Mouse (Mus musculus) v-Abl transformed pro-B cells (cell line): ENCODE results near the gene Cd81.

ENCODE experiments used
- in situ Hi-C, 2 experiments: fragments of 400-800 bp; cut with MboI; formaldehyde crosslinking; loops; one replicate each; pipeline ENCODE4 v1.15.1; 2025; ENCODE audit not compliant: unreplicated experiment in 2 of 2

Gene Cd81

DNA sequence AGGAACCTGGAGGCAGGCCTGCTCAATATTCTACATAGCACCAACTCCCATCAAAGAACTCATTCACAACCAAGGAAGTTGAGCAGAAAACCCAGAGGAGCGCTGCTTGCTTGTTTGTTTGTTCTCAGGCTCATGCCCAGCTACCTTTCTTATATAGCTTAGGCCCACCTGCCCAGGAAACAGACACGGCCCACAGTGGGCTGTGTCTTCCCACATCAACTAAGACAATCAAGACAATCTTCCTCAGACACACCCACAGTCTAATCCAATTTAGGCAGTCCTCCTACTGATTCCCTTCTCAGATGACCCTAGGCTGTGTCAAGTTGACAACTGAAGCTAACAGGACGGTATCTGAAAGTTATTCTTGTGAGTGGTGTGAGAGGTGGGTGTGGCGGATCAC, 53.5 kb downstream of the Cd81 start, which contains the start of gene Kcnq1:
Gene Kcnq1, plus strand, starts transcription at position 301 of the 400 bp plus-strand sequence.
- in situ Hi-C loops, result no loop called here

GRCm38 (mm10) chr7:143106672-143107465, 54.3 kb downstream of the Cd81 start:
- in situ Hi-C loops, result no loop called here

GRCm38 (mm10) chr7:143108200-143108599, 55.7 kb downstream of the Cd81 start:
- in situ Hi-C loops, result no loop called here

- in situ Hi-C loops, result no loop called here
These were observed 56.6 kb downstream of the Cd81 start for GRCm38 (mm10) chr7:143108996-143109660.

DNA sequence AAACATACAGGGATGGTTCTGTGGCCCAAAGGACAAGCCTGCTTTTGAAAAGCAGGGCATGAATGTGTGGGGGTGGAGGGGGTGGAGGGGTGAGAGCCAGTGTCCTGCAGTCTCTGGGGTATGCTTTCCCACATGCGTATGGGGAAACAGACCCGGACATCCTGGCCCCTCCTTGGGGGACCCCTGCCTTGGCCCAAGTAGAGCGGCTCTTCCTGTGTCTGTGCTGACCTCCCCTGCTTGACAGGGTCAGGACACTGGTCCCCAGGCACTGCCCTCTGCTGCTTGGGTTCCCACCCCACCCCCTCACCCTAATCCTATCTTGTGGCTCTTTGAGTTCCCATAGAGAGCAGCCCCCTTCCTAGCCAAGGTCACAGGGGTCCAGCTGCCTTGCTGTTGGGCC, 57.2 kb downstream of the Cd81 start:
- in situ Hi-C loops, result no loop called here

DNA sequence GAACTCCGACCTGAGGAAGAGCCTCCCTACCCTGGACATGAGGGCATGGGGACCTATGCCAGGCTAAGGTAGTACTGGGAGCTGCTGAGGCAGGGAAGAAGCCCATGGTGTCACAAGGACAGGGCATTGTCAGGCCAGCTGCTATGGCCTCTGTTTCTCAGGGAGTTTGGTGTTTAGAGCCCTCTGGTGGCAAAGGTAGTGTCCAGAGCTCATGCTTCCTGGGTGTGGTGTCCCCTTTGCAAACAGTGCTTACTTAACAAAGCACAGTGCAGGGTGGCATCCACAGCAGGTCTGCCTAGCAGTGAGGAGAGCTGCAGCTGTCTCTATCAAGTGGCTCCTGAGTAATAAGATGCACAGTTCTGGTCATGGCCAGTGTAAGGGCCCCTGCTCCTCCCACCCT, 58.3 kb downstream of the Cd81 start:
- in situ Hi-C loops, result no loop called here

DNA sequence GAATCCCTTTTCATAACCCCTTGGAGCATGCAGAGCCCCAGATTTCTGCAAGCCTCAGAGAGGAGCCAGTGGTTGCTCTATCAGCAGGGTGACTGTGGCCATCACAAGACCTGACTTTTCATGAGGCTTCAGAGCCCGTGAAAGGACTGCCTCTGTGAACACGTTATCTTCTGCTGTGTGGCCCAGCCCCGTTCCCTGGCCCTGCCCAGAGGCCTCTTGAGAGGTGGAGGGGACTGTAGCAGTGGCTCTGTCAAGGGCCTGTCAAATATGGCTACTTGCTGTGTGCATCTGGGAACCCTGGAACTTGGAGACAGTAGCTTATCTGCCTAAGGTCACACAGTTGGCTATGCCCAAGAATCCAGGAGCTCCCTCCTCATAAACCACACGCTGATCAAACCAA, 59.2 kb downstream of the Cd81 start:
- in situ Hi-C loops, result no loop called here

- in situ Hi-C loops, result no loop called here
These were observed 59.9 kb downstream of the Cd81 start for GRCm38 (mm10) chr7:143112395-143112794.

- in situ Hi-C loops, result no loop called here
These were observed 62.2 kb downstream of the Cd81 start for GRCm38 (mm10) chr7:143114773-143115172.

DNA sequence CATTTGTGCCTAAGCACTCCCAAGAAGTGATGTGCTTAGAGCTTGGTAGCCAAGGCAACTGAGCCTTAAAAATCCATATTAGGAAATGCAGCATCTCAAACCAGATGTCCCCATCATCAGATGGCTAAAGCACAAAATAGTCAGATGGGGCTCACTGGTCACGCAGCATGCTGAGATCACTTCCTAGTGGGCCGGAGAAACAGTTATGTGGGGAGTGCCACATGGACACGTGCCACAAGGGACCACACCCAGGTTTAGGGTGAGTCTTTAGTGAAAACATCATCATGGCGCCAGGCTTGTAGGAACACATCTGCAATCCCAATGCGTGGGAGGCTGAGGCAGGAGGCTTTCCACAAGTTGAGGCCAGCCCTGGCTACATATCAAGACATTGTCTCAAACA, 64.0 kb downstream of the Cd81 start:
- in situ Hi-C loops, result no loop called here
